Mouse (Mus musculus) layer of hippocampus, adult 8-10 months (tissue): ENCODE measurements around the gene Dnaaf2. TPM values are rescaled to one million over a fixed set of nuclear protein-coding genes. Genes with fewer than 3 reads are reported as not detected.

Experiments used
- DNase-seq, 2 experiments: peaks; one replicate each; pipeline ENCODE4 v3.0.0; 2022; ENCODE audit warnings: low spot score in 2 of 2
- total RNA-seq, 4 experiments: library from RNA; stranded (reverse); gene quantifications; 2 replicates each; pipeline ENCODE4 v1.2.4; 2022

Dnaaf2 gene
- total RNA-seq: 1 to 10 TPM; 1.0 to 1.9 (median 1.4) TPM

GRCm38 (mm10) chr12:69198164-69198535, at the start of gene Dnaaf2:
Gene Dnaaf2 (minus strand): TSS chr12:69198429.
- DNase-seq: peak; percentile 49 to 54

- DNase-seq: peak; percentile 46 to 66
Observed at GRCm38 (mm10) chr12:69241771-69242431, 43.7 kb upstream of the Dnaaf2 start.

GRCm38 (mm10) chr12:69241405-69241770, 43.2 kb upstream of the Dnaaf2 start:
- no peak for DNase-seq

- DNase-seq: no peak
Observed at GRCm38 (mm10) chr12:69240876-69241275, 42.6 kb upstream of the Dnaaf2 start, which contains the start of gene Klhdc1. Gene Klhdc1 (plus strand): TSS chr12:69241176.

- no peak for DNase-seq
Observed at GRCm38 (mm10) chr12:69238284-69238683, 40.1 kb upstream of the Dnaaf2 start.

GRCm38 (mm10) chr12:69235782-69236181, 37.6 kb upstream of the Dnaaf2 start:
- DNase-seq: no peak

GRCm38 (mm10) chr12:69229251-69229650, 31.0 kb upstream of the Dnaaf2 start:
- DNase-seq: no peak

GRCm38 (mm10) chr12:69227776-69228466, 29.7 kb upstream of the Dnaaf2 start, which contains the start of gene Pole2:
Gene Pole2 (minus strand): TSS chr12:69228195.
- DNase-seq: peak; percentile 51 to 78

- no peak for DNase-seq
Observed at GRCm38 (mm10) chr12:69220613-69221277, 22.5 kb upstream of the Dnaaf2 start.

GRCm38 (mm10) chr12:69216587-69216986, 18.4 kb upstream of the Dnaaf2 start:
- DNase-seq: no peak

- DNase-seq: peak; percentile 65 to 77
Observed at GRCm38 (mm10) chr12:69215000-69215785, 17.0 kb upstream of the Dnaaf2 start.

GRCm38 (mm10) chr12:69214393-69214792, 16.2 kb upstream of the Dnaaf2 start:
- no peak for DNase-seq

- no peak for DNase-seq
Observed at GRCm38 (mm10) chr12:69213186-69213777, 15.1 kb upstream of the Dnaaf2 start.

GRCm38 (mm10) chr12:69211057-69211456, 12.8 kb upstream of the Dnaaf2 start:
- DNase-seq: no peak

GRCm38 (mm10) chr12:69210056-69210979, 12.1 kb upstream of the Dnaaf2 start:
- DNase-seq: no peak

GRCm38 (mm10) chr12:69208520-69208919, 10.3 kb upstream of the Dnaaf2 start:
- DNase-seq: no peak

- no peak for DNase-seq
Observed at GRCm38 (mm10) chr12:69207926-69208325, 9.7 kb upstream of the Dnaaf2 start.

- no peak for DNase-seq
Observed at GRCm38 (mm10) chr12:69207396-69207795, 9.2 kb upstream of the Dnaaf2 start.

- no peak for DNase-seq
Observed at GRCm38 (mm10) chr12:69204052-69204833, 6.0 kb upstream of the Dnaaf2 start, which contains the start of gene Gm49384. Gene Gm49384 (minus strand): TSS chr12:69204267.
